Mouse (Mus musculus) limb, embryonic 13.5 days (tissue): ENCODE results near the gene Fh1. TPM values are rescaled to one million over a fixed set of nuclear protein-coding genes. Genes with fewer than 3 reads are reported as not detected.

Source experiments
- ATAC-seq: fragments of 200-750 bp; cut with Nextera tagmentation; 2 replicates; pipeline ENCODE4 v1.8.0; 2017; ENCODE audit warnings: low read depth, moderate number of reproducible peaks, moderate TSS enrichment; ENCODE audit not compliant: low FRiP score
- H3K27ac ChIP-seq: fragments of 300-500 bp; sonication (generic); 2 replicates; pipeline ENCODE4 v1.5.1; 2015; ENCODE audit warnings: inconsistent platforms, mild to moderate bottlenecking, moderate library complexity
- H3K27me3 ChIP-seq: fragments of 300-500 bp; sonication (generic); 2 replicates; pipeline ENCODE4 v1.6.1; 2015; ENCODE audit warnings: mild to moderate bottlenecking, inconsistent platforms
- H3K36me3 ChIP-seq: fragments of 300-500 bp; sonication (generic); 2 replicates; pipeline ENCODE4 v1.6.1; 2015; ENCODE audit warnings: inconsistent platforms, mild to moderate bottlenecking, moderate library complexity
- H3K4me1 ChIP-seq: fragments of 300-500 bp; sonication (generic); 2 replicates; pipeline ENCODE4 v1.6.1; 2015; ENCODE audit warnings: inconsistent platforms
- H3K4me2 ChIP-seq: fragments of 300-500 bp; sonication (generic); replicated peaks from 2 replicates; pipeline ENCODE4 v1.6.1; 2015; ENCODE audit warnings: inconsistent platforms, mild to moderate bottlenecking, moderate library complexity
- H3K4me3 ChIP-seq: fragments of 300-500 bp; sonication (generic); 2 replicates; pipeline ENCODE4 v1.5.1; 2015; ENCODE audit warnings: moderate library complexity, mild to moderate bottlenecking, inconsistent platforms
- H3K9ac ChIP-seq: fragments of 300-500 bp; sonication (generic); 2 replicates; pipeline ENCODE4 v1.6.1; 2015; ENCODE audit warnings: mild to moderate bottlenecking, inconsistent platforms
- H3K9me3 ChIP-seq: fragments of 300-500 bp; sonication (generic); 2 replicates; pipeline ENCODE4 v1.6.1; 2016; ENCODE audit warnings: inconsistent platforms
- WGBS: fragments of 180-500 bp; shearing (Covaris S2); methylation state at CpG from one replicate; pipeline ENCODE4 v1.1.7; 2015; 5-methylcytosine and 5-hydroxymethylcytosine counted together
- polyA plus RNA-seq: library from polyadenylated mRNA; unstranded; fragments of >200 nt; fragmentation: Nextera tagmentation; extraction: Ambion mirVana; gene quantifications from 2 replicates; pipeline ENCODE4 v1.2.1, GENCODE M21; 2015

The Fh1 gene
- polyA plus RNA-seq, 1 experiment from 2014 or later = 111 TPM

- H3K27ac ChIP-seq = no peak overlapping the region
- WGBS = 73% methylated on average over 6 of the region's 6 CpGs
- ATAC-seq = no peak
- H3K9me3 ChIP-seq = no peaks in the 10 kb centered on the region
- H3K27me3 ChIP-seq = no peaks in the 10 kb centered on the region
- no peak overlapping the region for H3K4me2 ChIP-seq
- H3K36me3 ChIP-seq = no peaks in the 10 kb centered on the region
- H3K4me3 ChIP-seq = no peak overlapping the region
- H3K9ac ChIP-seq = no peak overlapping the region
- H3K4me1 ChIP-seq = no peaks in the 10 kb centered on the region
These were observed 15.2 kb upstream of the Fh1 start for GRCm38 (mm10) chr1:175640435-175641150.

- no peak overlapping the region for H3K9ac ChIP-seq
- H3K36me3 ChIP-seq = no peaks in the 10 kb centered on the region
- no peaks in the 10 kb centered on the region for H3K9me3 ChIP-seq
- ATAC-seq = no peak
- H3K4me1 ChIP-seq = no peaks in the 10 kb centered on the region
- H3K27me3 ChIP-seq = no peaks in the 10 kb centered on the region
- WGBS = 81% methylated on average over 7 of the region's 7 CpGs
- no peak overlapping the region for H3K4me2 ChIP-seq
- H3K4me3 ChIP-seq = no peak overlapping the region
- H3K27ac ChIP-seq = no peak overlapping the region
These were observed 13.6 kb upstream of the Fh1 start for GRCm38 (mm10) chr1:175639072-175639471.

- WGBS = 54% methylated on average over 7 of the region's 7 CpGs
- Histone ChIP-seq H3K4me3 (no peak overlapping the region), H3K9ac (no peak overlapping the region), H3K27me3 (no peaks in the 10 kb centered on the region), H3K4me1 (no peaks in the 10 kb centered on the region), H3K9me3 (no peaks in the 10 kb centered on the region), H3K27ac (no peak overlapping the region), H3K36me3 (no peaks in the 10 kb centered on the region), H3K4me2 (no peak overlapping the region)
- no peak for ATAC-seq
These were observed 12.2 kb upstream of the Fh1 start for GRCm38 (mm10) chr1:175637677-175638076.

GRCm38 (mm10) chr1:175632470-175632869 lies 7.0 kb upstream of the Fh1 start:
- Histone ChIP-seq H3K4me2 (no peak overlapping the region), H3K4me3 (no peak overlapping the region), H3K27me3 (no peaks in the 10 kb centered on the region), H3K9me3 (no peaks in the 10 kb centered on the region), H3K36me3 (no peaks in the 10 kb centered on the region), H3K9ac (no peak overlapping the region), H3K4me1 (no peaks in the 10 kb centered on the region), H3K27ac (no peak overlapping the region)
- WGBS = 92% methylated on average over 14 of the region's 14 CpGs
- no peak for ATAC-seq

- ATAC-seq = no peak
- H3K4me2 ChIP-seq = no peak overlapping the region
- no peaks in the 10 kb centered on the region for H3K4me1 ChIP-seq
- H3K27ac ChIP-seq = no peak overlapping the region
- no peaks in the 10 kb centered on the region for H3K27me3 ChIP-seq
- no peaks in the 10 kb centered on the region for H3K9me3 ChIP-seq
- H3K9ac ChIP-seq = no peak overlapping the region
- 72% methylated on average over 10 of the region's 10 CpGs for WGBS
- no peak overlapping the region for H3K4me3 ChIP-seq
- H3K36me3 ChIP-seq = no peaks in the 10 kb centered on the region
These were observed 6.3 kb upstream of the Fh1 start for GRCm38 (mm10) chr1:175631721-175632221.

- H3K4me3 ChIP-seq = no peak overlapping the region
- H3K27ac ChIP-seq = no peak overlapping the region
These were observed 5.6 kb upstream of the Fh1 start for GRCm38 (mm10) chr1:175631080-175631479.

GRCm38 (mm10) chr1:175630345-175630744 lies 4.9 kb upstream of the Fh1 start:
- no peak overlapping the region for H3K27ac ChIP-seq
- 86% methylated on average over 5 of the region's 5 CpGs for WGBS
- ATAC-seq = no peak

More at GRCm38 (mm10) chr1:175631080-175631479, 5.6 kb upstream of the Fh1 start:
- Histone ChIP-seq H3K9ac (no peak overlapping the region), H3K4me1 (no peaks in the 10 kb centered on the region), H3K4me2 (no peak overlapping the region), H3K36me3 (no peaks in the 10 kb centered on the region), H3K9me3 (no peaks in the 10 kb centered on the region), H3K27me3 (no peaks in the 10 kb centered on the region)
- WGBS = 84% methylated on average over 3 of the region's 3 CpGs
- no peak for ATAC-seq

GRCm38 (mm10) chr1:175629248-175629647 lies 3.8 kb upstream of the Fh1 start:
- no peaks in the 10 kb centered on the region for H3K9me3 ChIP-seq
- no peak overlapping the region for H3K9ac ChIP-seq
- no peak overlapping the region for H3K4me3 ChIP-seq
- WGBS = 85% methylated on average over 6 of the region's 6 CpGs
- ATAC-seq = no peak
- H3K4me2 ChIP-seq = no peak overlapping the region
- H3K27ac ChIP-seq = no peak overlapping the region
- no peaks in the 10 kb centered on the region for H3K36me3 ChIP-seq
- no peaks in the 10 kb centered on the region for H3K27me3 ChIP-seq
- H3K4me1 ChIP-seq = peaks cover 5% of the 10 kb centered on the region

More at GRCm38 (mm10) chr1:175630345-175630744, 4.9 kb upstream of the Fh1 start:
- Histone ChIP-seq H3K9ac (no peak overlapping the region), H3K4me2 (no peak overlapping the region), H3K27me3 (no peaks in the 10 kb centered on the region), H3K36me3 (no peaks in the 10 kb centered on the region), H3K9me3 (no peaks in the 10 kb centered on the region), H3K4me3 (no peak overlapping the region), H3K4me1 (no peaks in the 10 kb centered on the region)

- H3K9me3 ChIP-seq = no peaks in the 10 kb centered on the region
These were observed 706 bp upstream of the Fh1 start for GRCm38 (mm10) chr1:175625990-175626692.

GRCm38 (mm10) chr1:175623656-175624055 lies 1.8 kb downstream of the Fh1 start:
- no peaks in the 10 kb centered on the region for H3K27me3 ChIP-seq
- no peak for ATAC-seq
- H3K4me2 ChIP-seq = no peak overlapping the region
- peaks cover 8% of the 10 kb centered on the region for H3K36me3 ChIP-seq
- H3K9me3 ChIP-seq = no peaks in the 10 kb centered on the region
- no peak overlapping the region for H3K4me3 ChIP-seq
- 87% methylated on average over 6 of the region's 6 CpGs for WGBS
- no peak overlapping the region for H3K9ac ChIP-seq
- peaks cover 13% of the 10 kb centered on the region for H3K4me1 ChIP-seq
- H3K27ac ChIP-seq = no peak overlapping the region

More at GRCm38 (mm10) chr1:175625990-175626692, 706 bp upstream of the Fh1 start:
- WGBS = 81% methylated on average over 1 of the region's 1 CpGs
- ATAC-seq = peak; percentile 26; the same call in 1 of the 2 replicates
- peaks cover 13% of the 10 kb centered on the region for H3K4me1 ChIP-seq
- H3K9ac ChIP-seq = peak overlapping the region; percentile 35; the same call in 1 of the 2 replicates
- no peak overlapping the region; the same call in 1 of the 2 replicates for H3K27ac ChIP-seq
- peak overlapping the region; percentile 63 for H3K4me2 ChIP-seq
- H3K27me3 ChIP-seq = no peaks in the 10 kb centered on the region
- no peaks in the 10 kb centered on the region for H3K36me3 ChIP-seq
- peak overlapping the region; percentile 87 for H3K4me3 ChIP-seq

- Histone ChIP-seq H3K27me3 (no peaks in the 10 kb centered on the region), H3K27ac (no peak within 1 kb of the TSS), H3K36me3 (peaks cover 37% of the 10 kb centered on the region), H3K9ac (no peak within 1 kb of the TSS), H3K9me3 (no peaks in the 10 kb centered on the region), H3K4me3 (no peak within 1 kb of the TSS), H3K4me2 (no peak within 1 kb of the TSS), H3K4me1 (peaks cover 13% of the 10 kb centered on the region)
- WGBS = 91% methylated on average over 13 of the region's 13 CpGs
- ATAC-seq = no peak
These were observed 5.5 kb downstream of the Fh1 start, which contains the start of gene Kmo for GRCm38 (mm10) chr1:175619814-175620431. Gene Kmo (plus strand): TSS chr1:175620381.

- peaks cover 73% of the 10 kb centered on the region for H3K36me3 ChIP-seq
- H3K9ac ChIP-seq = no peak overlapping the region
- no peaks in the 10 kb centered on the region for H3K4me1 ChIP-seq
- no peak overlapping the region for H3K27ac ChIP-seq
- 90% methylated on average over 9 of the region's 9 CpGs for WGBS
- no peak overlapping the region for H3K4me3 ChIP-seq
- ATAC-seq = no peak
- H3K27me3 ChIP-seq = no peaks in the 10 kb centered on the region
- H3K4me2 ChIP-seq = no peak overlapping the region
- H3K9me3 ChIP-seq = no peaks in the 10 kb centered on the region
These were observed 10.4 kb downstream of the Fh1 start for GRCm38 (mm10) chr1:175614992-175615391.
